Mouse (Mus musculus): ENCODE measurements around the gene Hlx. TPM values are rescaled to one million over a fixed set of nuclear protein-coding genes. Genes with fewer than 3 reads are reported as not detected.

Hlx gene
- polyA plus RNA-seq, 1 experiment, result 29.3 TPM

DNA sequence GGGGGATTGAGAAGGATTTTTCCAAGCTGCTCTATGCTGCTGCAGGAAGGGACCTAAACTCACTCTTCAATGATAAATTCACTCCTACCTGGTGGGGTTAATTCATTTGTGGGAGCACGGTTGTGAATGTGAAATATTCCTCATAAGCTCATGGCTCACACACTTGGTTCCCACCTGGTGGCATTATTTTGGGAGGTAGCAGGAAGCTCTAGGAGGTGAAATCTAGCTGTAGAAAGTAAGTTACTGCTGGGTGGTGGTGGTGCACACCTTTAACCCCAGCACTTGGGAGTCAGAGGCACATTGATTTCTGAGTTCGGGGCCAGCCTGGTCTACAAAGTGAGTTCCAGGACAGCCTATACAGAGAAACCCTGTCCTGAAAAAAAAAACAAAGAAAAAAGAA, 4.8 kb upstream of the Hlx start:
- Histone ChIP-seq H3K4me1 (ENCODE audit: control insufficient read depth, insufficient read depth, low read length) (no peaks in the 10 kb centered on the region), H3K4me3 (replicated peaks; ENCODE audit: control insufficient read depth, low read depth, low read length) (no peak overlapping the region), H3K27ac (ENCODE audit: control insufficient read depth, insufficient read depth, low read depth, low read length, poor library complexity) (no peak overlapping the region)
- 57% methylated on average over 2 of the region's 2 CpGs for WGBS
- TF ChIP-seq POLR2A (IDR thresholded peaks at IDR 0.05; ENCODE audit: borderline replicate concordance, control insufficient read depth, low read depth, low read length) (no peak), CTCF (IDR thresholded peaks at IDR 0.05; ENCODE audit: control insufficient read depth, insufficient read depth, low read length) (no peak)

DNA sequence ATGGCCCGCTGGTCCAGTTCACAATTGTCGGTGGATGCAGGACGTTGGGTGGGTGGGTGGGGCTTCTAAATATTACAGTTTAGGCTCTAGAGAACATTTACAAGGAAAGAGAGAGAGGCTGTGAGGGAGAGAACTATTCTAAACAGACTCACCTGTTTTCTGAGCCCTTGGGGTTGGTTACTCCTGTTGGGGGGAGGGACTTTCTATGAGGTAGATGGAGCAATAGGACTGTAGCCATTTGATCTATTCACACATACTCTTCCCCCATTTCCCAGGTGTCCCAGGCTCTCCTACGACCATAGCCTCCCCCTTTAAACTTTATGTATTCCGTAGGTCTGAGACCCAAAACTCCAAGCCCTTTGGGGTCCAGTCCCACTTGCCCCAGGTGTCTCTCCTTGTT, 3.8 kb upstream of the Hlx start:
- TF ChIP-seq CTCF (IDR thresholded peaks at IDR 0.05; ENCODE audit: control insufficient read depth, insufficient read depth, low read length) (no peak), POLR2A (IDR thresholded peaks at IDR 0.05; ENCODE audit: borderline replicate concordance, control insufficient read depth, low read depth, low read length) (no peak)
- Histone ChIP-seq H3K4me3 (replicated peaks; ENCODE audit: control insufficient read depth, low read depth, low read length) (no peak overlapping the region), H3K4me1 (ENCODE audit: control insufficient read depth, insufficient read depth, low read length) (no peaks in the 10 kb centered on the region), H3K27ac (ENCODE audit: control insufficient read depth, insufficient read depth, low read depth, low read length, poor library complexity) (no peak overlapping the region)
- WGBS, result 61% methylated on average over 5 of the region's 5 CpGs

DNA sequence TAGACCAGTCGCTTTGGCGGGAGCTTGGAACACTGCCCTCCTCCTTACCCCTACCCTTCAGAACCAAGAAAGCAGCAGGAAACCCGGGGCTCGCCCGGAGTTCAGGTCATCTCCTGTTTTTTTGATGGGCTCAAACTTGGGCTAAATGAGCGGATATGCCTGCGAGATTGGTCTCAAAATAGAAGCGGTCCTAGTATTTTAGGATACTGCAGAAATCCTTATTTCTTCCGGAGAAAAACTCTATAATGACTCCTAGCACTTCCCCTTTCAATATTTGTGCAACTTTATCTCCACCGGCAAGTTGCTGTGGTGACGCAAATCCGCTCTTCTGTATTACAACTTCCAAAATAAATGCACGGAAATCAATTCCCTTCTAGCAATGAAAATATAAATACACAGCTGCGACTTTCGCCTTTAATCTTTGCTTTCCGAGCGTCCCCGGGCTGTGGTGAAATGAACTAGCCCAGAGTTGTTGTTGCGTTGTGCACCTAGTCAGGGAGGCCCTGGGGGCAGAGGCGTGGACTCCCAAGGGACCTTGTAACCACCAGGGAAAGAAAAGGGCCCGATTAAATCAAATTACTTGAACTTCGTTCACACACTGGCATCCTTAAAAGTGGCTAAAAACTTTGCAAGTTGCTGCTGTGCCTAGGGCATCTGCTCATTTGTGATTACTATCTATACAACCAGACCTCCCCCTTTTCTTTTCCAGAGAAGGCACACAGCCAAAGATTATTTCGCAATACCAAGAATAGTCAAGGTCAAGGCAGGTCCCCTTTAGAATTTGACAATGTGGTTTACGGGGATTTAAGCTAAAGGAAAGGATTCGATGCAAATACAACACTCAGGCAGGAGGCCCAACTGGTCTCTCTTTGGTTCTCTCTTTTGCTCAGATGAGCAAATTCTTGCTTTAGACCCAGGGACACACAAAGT, 2.8 kb upstream of the Hlx start:
- peak overlapping the region; percentile 50 for H3K4me3 ChIP-seq (replicated peaks; ENCODE audit: control insufficient read depth, low read depth, low read length)
- no peaks in the 10 kb centered on the region for H3K4me1 ChIP-seq (ENCODE audit: control insufficient read depth, insufficient read depth, low read length)
- H3K27ac ChIP-seq (ENCODE audit: control insufficient read depth, insufficient read depth, low read depth, low read length, poor library complexity), result peak overlapping the region; percentile 62
- WGBS, result 4% methylated on average over 25 of the region's 25 CpGs
- TF ChIP-seq POLR2A (IDR thresholded peaks at IDR 0.05; ENCODE audit: borderline replicate concordance, control insufficient read depth, low read depth, low read length) (no peak), CTCF (IDR thresholded peaks at IDR 0.05; ENCODE audit: control insufficient read depth, insufficient read depth, low read length) (no peak)

DNA sequence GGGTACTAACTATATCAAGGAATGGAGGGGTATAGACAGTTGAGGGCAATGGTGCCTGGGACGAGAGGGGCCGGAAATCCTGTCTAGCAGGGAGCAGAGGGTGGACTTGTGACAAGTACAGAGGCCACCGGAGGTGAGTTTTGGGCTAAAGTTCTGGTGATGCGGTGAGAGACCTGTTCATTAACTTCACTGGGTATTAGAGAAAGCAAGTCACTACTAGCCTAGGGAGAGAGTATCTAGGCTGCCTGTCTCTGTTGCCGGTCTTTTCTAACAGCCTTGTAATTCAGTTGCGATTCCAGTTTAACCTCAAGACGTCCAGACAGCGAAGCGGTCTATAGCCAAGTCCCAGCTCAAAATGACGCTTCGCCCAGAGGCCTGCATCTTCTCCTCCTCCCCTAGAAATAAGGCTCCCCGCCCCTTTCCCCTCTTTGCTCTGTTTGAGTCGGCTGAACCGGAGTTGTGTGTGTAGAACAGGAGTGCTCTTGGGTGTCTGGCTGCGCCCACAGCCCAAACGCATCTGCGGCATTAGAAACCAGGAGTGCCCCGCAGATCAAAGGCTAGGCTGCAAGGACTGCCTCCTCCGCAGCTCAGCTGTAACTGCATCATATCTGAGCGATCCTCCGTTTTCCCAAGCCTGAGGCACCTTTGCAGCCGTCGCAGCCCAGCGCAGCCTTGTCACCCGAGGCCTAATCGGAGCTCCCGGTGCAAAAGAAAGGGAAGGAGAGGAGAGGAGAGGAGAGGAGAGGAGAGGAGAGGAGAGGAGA, 1.8 kb upstream of the Hlx start:
- 4% methylated on average over 27 of the region's 27 CpGs for WGBS
- peak overlapping the region; percentile 62 for H3K27ac ChIP-seq (ENCODE audit: control insufficient read depth, insufficient read depth, low read depth, low read length, poor library complexity)
- H3K4me1 ChIP-seq (ENCODE audit: control insufficient read depth, insufficient read depth, low read length), result peaks cover 1% of the 10 kb centered on the region; the same call in 1 of the 2 replicates
- no peak for TF ChIP-seq POLR2A (IDR thresholded peaks at IDR 0.05; ENCODE audit: borderline replicate concordance, control insufficient read depth, low read depth, low read length)
- no peak for TF ChIP-seq CTCF (IDR thresholded peaks at IDR 0.05; ENCODE audit: control insufficient read depth, insufficient read depth, low read length)
- H3K4me3 ChIP-seq (replicated peaks; ENCODE audit: control insufficient read depth, low read depth, low read length), result peak overlapping the region; percentile 58

DNA sequence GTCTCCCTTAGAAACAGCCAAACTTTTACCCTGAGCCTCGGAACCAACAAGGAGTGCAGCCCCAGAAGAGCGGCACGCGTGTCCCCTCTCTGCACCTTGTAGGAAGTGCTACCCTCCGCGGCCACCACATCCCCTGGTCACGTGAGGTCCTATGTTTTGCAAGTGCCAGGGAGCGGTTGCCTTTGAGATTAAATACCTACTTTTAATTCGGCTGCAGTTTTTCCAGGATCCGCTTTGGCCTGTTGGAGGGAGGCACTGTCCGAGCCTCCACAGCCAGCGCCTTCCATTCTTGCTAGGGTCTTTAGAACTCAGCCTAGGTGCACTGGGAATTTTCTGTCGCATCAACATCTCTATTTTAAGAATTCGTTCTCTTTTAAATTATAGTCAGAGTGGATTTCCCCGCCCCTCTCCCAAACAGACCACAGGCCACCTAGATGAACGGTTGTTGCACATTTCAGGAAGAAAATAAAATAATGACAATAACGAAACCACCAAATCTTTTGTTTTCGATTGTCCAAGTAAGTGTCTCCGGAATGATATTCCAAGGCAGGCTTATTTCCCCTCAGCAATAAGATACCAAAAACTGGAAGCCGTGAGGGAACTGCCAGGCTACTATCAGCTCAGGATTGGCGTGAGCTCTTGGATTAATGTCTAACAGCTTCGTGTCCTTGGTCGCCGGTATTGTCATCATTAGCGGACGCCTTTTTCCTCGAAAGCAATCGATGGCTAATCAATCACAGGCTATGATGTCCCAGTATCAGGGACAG, 1.1 kb upstream of the Hlx start:
- TF ChIP-seq CTCF (IDR thresholded peaks at IDR 0.05; ENCODE audit: control insufficient read depth, insufficient read depth, low read length), result no peak
- 0 out of 2 replicates have a peak, but pooled peaks have one; percentile 29 for TF ChIP-seq POLR2A (IDR thresholded peaks at IDR 0.05; ENCODE audit: borderline replicate concordance, control insufficient read depth, low read depth, low read length)
- 3% methylated on average over 28 of the region's 28 CpGs for WGBS
- H3K27ac ChIP-seq (ENCODE audit: control insufficient read depth, insufficient read depth, low read depth, low read length, poor library complexity), result peak overlapping the region; percentile 85
- peak overlapping the region; percentile 58 for H3K4me3 ChIP-seq (replicated peaks; ENCODE audit: control insufficient read depth, low read depth, low read length)
- H3K4me1 ChIP-seq (ENCODE audit: control insufficient read depth, insufficient read depth, low read length), result peaks cover 1% of the 10 kb centered on the region; the same call in 1 of the 2 replicates

DNA sequence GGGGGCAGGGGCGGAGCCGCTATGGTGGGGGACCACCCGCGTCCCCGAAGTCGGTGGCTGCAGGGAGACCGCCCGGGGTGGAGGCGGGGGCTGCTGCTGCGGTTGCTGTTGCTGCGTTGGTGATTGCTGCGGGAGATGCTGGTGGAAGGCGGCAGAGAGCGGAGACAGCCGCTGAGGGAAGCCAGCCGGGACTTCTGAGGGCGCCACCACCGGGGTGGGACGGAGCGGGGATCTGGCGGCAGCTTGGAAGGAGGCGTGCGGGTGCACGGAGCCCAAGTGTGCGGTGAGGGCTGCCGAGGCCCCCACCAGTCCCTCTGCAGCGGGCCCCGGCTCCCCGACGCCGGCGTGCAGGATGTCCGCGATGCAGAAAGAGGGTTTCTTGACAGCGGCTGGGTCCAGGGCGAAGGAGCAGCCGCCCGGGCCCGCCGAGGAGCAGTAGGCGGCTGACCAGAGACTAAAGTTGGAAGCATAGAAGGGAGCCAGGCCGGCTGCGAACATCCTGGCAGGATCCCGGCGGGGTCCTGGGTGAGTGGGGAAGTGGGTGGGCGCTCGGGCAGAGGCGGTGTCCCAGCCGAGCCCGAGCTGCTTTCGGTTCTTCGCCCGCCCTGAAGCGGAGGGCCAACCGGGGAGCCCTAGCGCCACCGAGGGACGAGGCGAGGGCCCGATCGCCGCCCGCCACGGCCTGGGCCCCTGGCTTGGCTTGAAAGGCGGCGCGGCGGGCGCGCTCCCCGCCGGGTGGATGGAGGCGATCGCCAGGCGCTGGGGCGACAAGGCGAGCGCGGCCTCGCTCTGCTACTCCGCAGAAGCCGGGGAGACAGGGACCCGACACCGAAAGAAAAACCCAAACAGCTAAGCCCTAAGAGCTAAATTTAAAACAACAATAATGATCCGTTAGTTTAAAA, 524 bp downstream of the Hlx start:
- under 1% methylated on average over 85 of the region's 85 CpGs for WGBS
- peak overlapping the region; percentile 99 for H3K27ac ChIP-seq (ENCODE audit: control insufficient read depth, insufficient read depth, low read depth, low read length, poor library complexity)
- H3K4me1 ChIP-seq (ENCODE audit: control insufficient read depth, insufficient read depth, low read length), result peaks cover 1% of the 10 kb centered on the region; the same call in 1 of the 2 replicates
- H3K4me3 ChIP-seq (replicated peaks; ENCODE audit: control insufficient read depth, low read depth, low read length), result peak overlapping the region; percentile 78
- no peak; the same call in 1 of the 2 replicates for TF ChIP-seq POLR2A (IDR thresholded peaks at IDR 0.05; ENCODE audit: borderline replicate concordance, control insufficient read depth, low read depth, low read length)
- TF ChIP-seq CTCF (IDR thresholded peaks at IDR 0.05; ENCODE audit: control insufficient read depth, insufficient read depth, low read length), result no peak

DNA sequence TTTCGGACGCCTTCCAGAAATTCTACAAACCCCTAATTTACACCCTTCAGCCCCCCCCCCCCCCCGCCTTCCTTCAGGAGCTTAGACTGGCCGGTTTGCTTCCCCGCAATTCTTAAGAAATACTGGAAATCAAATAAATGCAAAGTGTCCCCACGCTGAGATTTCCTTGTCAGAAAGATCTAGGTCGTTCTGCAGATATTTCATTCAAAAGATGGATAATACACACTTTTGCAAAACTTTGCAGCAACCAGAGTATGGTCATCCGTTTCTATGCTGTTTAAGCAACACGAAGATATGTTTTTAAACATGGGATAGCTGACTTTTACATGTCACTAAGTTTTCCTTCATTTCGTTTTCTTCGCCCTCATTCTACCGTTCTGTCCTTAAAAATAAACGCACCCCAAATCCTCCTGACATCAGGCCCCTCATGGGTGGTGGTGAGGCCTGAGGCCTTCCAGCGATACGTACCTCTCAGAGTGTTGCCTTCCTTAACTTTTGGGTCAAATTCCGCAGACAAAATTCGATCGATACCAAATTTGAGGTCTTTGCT, 1.3 kb downstream of the Hlx start:
- WGBS, result 21% methylated on average over 18 of the region's 18 CpGs
- H3K27ac ChIP-seq (ENCODE audit: control insufficient read depth, insufficient read depth, low read depth, low read length, poor library complexity), result peak overlapping the region; percentile 99
- TF ChIP-seq CTCF (IDR thresholded peaks at IDR 0.05; ENCODE audit: control insufficient read depth, insufficient read depth, low read length) (no peak), POLR2A (IDR thresholded peaks at IDR 0.05; ENCODE audit: borderline replicate concordance, control insufficient read depth, low read depth, low read length) (no peak)

More for the DNA sequence above, 1.3 kb downstream of the Hlx start:
- peak overlapping the region; percentile 78 for H3K4me3 ChIP-seq (replicated peaks; ENCODE audit: control insufficient read depth, low read depth, low read length)
- peaks cover 1% of the 10 kb centered on the region; the same call in 1 of the 2 replicates for H3K4me1 ChIP-seq (ENCODE audit: control insufficient read depth, insufficient read depth, low read length)
